Mouse (Mus musculus) kidney, adult 2 months (tissue): ENCODE results near the gene Olfr1336. TPM values are rescaled to one million over a fixed set of nuclear protein-coding genes. Genes with fewer than 3 reads are reported as not detected.

Experiments used
- DNase-seq: peaks from one replicate; pipeline ENCODE4 v3.0.0; 2021
- H3K27ac ChIP-seq: fragments of 200-500 bp; 2 replicates; pipeline ENCODE4 v1.5.1; 2012; ENCODE audit warnings: low read depth, low read length, control low read depth, inconsistent platforms; ENCODE audit not compliant: insufficient read depth
- H3K27me3 ChIP-seq: fragments of 200-500 bp; replicated peaks from 2 replicates; pipeline ENCODE4 v1.6.1; 2012; ENCODE audit warnings: mild to moderate bottlenecking, moderate library complexity, low read length, inconsistent platforms; ENCODE audit not compliant: control insufficient read depth, insufficient read depth
- H3K36me3 ChIP-seq: fragments of 200-500 bp; 2 replicates; pipeline ENCODE4 v1.6.1; 2012; ENCODE audit warnings: mild to moderate bottlenecking, moderate library complexity, low read length, inconsistent platforms; ENCODE audit not compliant: control insufficient read depth, insufficient read depth
- H3K4me1 ChIP-seq: fragments of 200-500 bp; 2 replicates; pipeline ENCODE4 v1.6.1; 2011; ENCODE audit warnings: low read length; ENCODE audit not compliant: control insufficient read depth, insufficient read depth
- H3K4me3 ChIP-seq: fragments of 200-500 bp; 2 replicates; pipeline ENCODE4 v1.5.1; 2011; ENCODE audit warnings: mild to moderate bottlenecking, low read depth, low read length, control low read depth; ENCODE audit not compliant: insufficient read depth
- CTCF ChIP-seq: fragments of 200-500 bp; conservative IDR thresholded peaks from 2 replicates; pipeline ENCODE4 v1.5.1; 2011; ENCODE audit warnings: low read depth, mild to moderate bottlenecking, control low read depth, low read length, moderate library complexity, mixed read lengths; ENCODE audit not compliant: insufficient read depth, insufficient read length
- POLR2A ChIP-seq: fragments of 200-500 bp; IDR thresholded peaks from one replicate; pipeline ENCODE4 v1.6.1; 2011; ENCODE audit warnings: low read depth, low read length, control low read depth
- WGBS: fragments of 180-500 bp; shearing (Covaris S2); methylation state at CpG from one replicate; pipeline ENCODE4 v1.1.7; 2018; 5-methylcytosine and 5-hydroxymethylcytosine counted together
- polyA plus RNA-seq: library from polyadenylated mRNA; depleted of rRNA; stranded (reverse); fragments of >200 nt; gene quantifications from 2 replicates; pipeline ENCODE4 v1.2.3, GENCODE M21; 2012; rRNA removed

The Olfr1336 gene
- polyA plus RNA-seq, 1 experiment, result not detected

DNA sequence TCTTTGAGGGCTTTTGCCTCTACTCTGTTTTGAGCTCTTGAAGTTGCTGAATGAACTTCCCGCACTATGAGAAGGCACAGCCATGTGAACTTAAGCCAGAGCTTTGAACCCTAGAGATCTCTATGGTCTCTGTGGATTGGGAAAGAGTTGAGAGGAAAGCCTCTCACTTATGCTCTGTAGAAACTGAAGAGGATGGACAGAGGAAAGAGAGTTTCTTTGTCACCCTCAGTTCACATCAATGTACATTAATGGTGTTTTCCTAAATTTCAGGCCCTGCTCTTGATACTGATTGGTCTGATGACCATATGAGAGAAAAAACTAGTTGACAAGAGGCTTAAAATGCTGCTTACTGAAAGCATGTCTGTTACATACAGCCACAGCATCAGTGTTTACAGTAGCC lies 52.7 kb downstream of the Olfr1336 start, which contains the start of gene Olfr1348:
TSS of gene Olfr1348 (minus strand) at position 101 of the 400 bp plus-strand sequence.
- 89% methylated on average over 1 of the region's 1 CpGs for WGBS
- TF ChIP-seq CTCF (no peak), POLR2A (no peak)
- Histone ChIP-seq H3K36me3 (no peaks in the 10 kb centered on the region), H3K4me3 (no peak within 1 kb of the TSS), H3K27me3 (no peaks in the 10 kb centered on the region), H3K4me1 (no peaks in the 10 kb centered on the region), H3K27ac (no peak within 1 kb of the TSS)
- no peak for DNase-seq

Other genes with a start within 250 kb of the Olfr1336 start
- gene Zscan5b, start 233.9 kb upstream of the Olfr1336 start, polyA plus RNA-seq, result not detected in 2 replicates
- not detected in 2 replicates for gene Epp13, start 203.5 kb upstream of the Olfr1336 start, polyA plus RNA-seq
- 0.75 and 0.95 TPM in 2 replicates for gene Zfp667, start 169.6 kb upstream of the Olfr1336 start, polyA plus RNA-seq
- gene Zfp583, start 124.9 kb upstream of the Olfr1336 start, polyA plus RNA-seq, result 0.36 and 0.45 TPM in 2 replicates
- gene Gm3854, start 112.4 kb upstream of the Olfr1336 start, polyA plus RNA-seq, result 0.19 and 0.28 TPM in 2 replicates
- gene Zfp78, start 92.9 kb upstream of the Olfr1336 start, polyA plus RNA-seq, result 0.45 and 0.46 TPM in 2 replicates
- gene Zfp28, start 72.9 kb upstream of the Olfr1336 start, polyA plus RNA-seq, result 2.0 TPM in 2 replicates
- gene Smim17, start 57.5 kb upstream of the Olfr1336 start, polyA plus RNA-seq, result 0.03 TPM in 1 of 2 replicates, not detected in the other
- not detected in 2 replicates for gene Gm20715, start 45.9 kb upstream of the Olfr1336 start, polyA plus RNA-seq
- gene Olfr1344, start 17.5 kb upstream of the Olfr1336 start, polyA plus RNA-seq, result not detected in 2 replicates
- gene Olfr1346, start 10.9 kb downstream of the Olfr1336 start, polyA plus RNA-seq, result not detected in 2 replicates
- not detected in 2 replicates for gene Olfr5, start 30.8 kb downstream of the Olfr1336 start, polyA plus RNA-seq
- not detected in 2 replicates for gene Olfr1347, start 43.6 kb downstream of the Olfr1336 start, polyA plus RNA-seq
- gene Olfr1348, start 52.6 kb downstream of the Olfr1336 start, polyA plus RNA-seq, result not detected in 2 replicates
- not detected in 2 replicates for gene Olfr1349, start 66.8 kb downstream of the Olfr1336 start, polyA plus RNA-seq
- not detected in 2 replicates for gene Olfr1350, start 108.7 kb downstream of the Olfr1336 start, polyA plus RNA-seq
- gene Zim1, start 240.3 kb downstream of the Olfr1336 start, polyA plus RNA-seq, result 0.53 and 1.2 TPM in 2 replicates